Mouse (Mus musculus): ENCODE data around the gene Rad54l.

DNA sequence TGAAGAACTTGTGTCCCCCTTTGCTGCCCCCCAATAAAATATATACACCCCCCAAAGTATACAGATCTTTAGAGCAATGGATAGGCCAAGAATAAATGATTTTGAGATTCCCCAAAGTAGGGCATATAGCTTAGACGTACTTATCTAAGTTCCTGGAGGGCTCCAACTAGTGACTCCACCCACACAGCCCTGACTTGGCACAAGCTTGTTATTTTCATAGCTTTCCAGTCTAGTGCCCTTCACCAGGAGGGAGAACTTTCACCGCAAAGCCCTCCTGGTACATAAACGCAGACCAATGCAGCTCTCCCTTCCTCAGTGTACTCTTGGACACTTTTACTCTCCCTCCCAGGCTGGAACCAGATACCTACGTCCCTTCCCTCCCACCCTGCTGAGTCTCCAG lies 38.7 kb upstream of the Rad54l start:
- TF ChIP-seq POLR2A (IDR thresholded peaks at IDR 0.05; ENCODE audit: borderline replicate concordance, control insufficient read depth, low read depth, low read length) (no peak), CTCF (IDR thresholded peaks at IDR 0.05; ENCODE audit: control insufficient read depth, insufficient read depth, low read length) (no peak)
